In genomic region chr17:83301433-83301832, GRCm38 (mm10) we compare ENCODE assay signal across 23 mouse cellular contexts.
"Had no signal": no experiment of that assay in that cellular context is flagged by ENCODE, and none has a peak within 500 bp of the region (broad histone marks: within the 10 kb centered on the region; RNA-seq: fewer than 3 reads in every experiment).

No protein-coding gene starts in this region.

- H3K4me3 ChIP-seq: kidney, embryonic 15.5 days; limb, embryonic 10.5 days; limb, embryonic 13.5 days; liver, embryonic 12.5 days; liver, embryonic 15.5 days; lung, embryonic 15.5 days; megakaryocyte, embryonic 14.5 days; midbrain, embryonic 10.5 days; midbrain, embryonic 13.5 days; myocyte; neural tube, embryonic 13.5 days had no signal

- H3K27me3 ChIP-seq: kidney, embryonic 15.5 days; limb, embryonic 13.5 days; liver, embryonic 15.5 days; lung, embryonic 15.5 days; midbrain, embryonic 13.5 days; neural tube, embryonic 13.5 days had no signal

- H3K9me3 ChIP-seq: kidney, embryonic 15.5 days; limb, embryonic 10.5 days; limb, embryonic 13.5 days; liver, embryonic 12.5 days; liver, embryonic 15.5 days; lung, embryonic 15.5 days; megakaryocyte, embryonic 14.5 days; midbrain, embryonic 10.5 days; midbrain, embryonic 13.5 days; neural tube, embryonic 13.5 days had no signal

- DNase-seq: kidney, adult 8-10 months; kidney, postnatal 10 days; kidney, postnatal 36 days; liver; lung, adult 18-20 months; lung, postnatal 14 days; lung, postnatal 4 days; retina, postnatal 1 day; right cerebral cortex, postnatal 25 days; thymus, adult 18-20 months; thymus, postnatal 36 days had no signal

- H3K27ac ChIP-seq: kidney, embryonic 15.5 days; limb, embryonic 10.5 days; limb, embryonic 13.5 days; liver, embryonic 12.5 days; liver, embryonic 15.5 days; lung, embryonic 15.5 days; midbrain, embryonic 10.5 days; midbrain, embryonic 13.5 days; neural tube, embryonic 13.5 days had no signal

- H3K9ac ChIP-seq: kidney, embryonic 15.5 days; limb, embryonic 13.5 days; liver, embryonic 12.5 days; liver, embryonic 15.5 days; lung, embryonic 15.5 days; midbrain, embryonic 13.5 days; neural tube, embryonic 13.5 days had no signal

- H3K4me2 ChIP-seq: kidney, embryonic 15.5 days; limb, embryonic 13.5 days; liver, embryonic 12.5 days; liver, embryonic 15.5 days; lung, embryonic 15.5 days; midbrain, embryonic 13.5 days; neural tube, embryonic 13.5 days had no signal

- ATAC-seq: liver, embryonic 12.5 days; midbrain, embryonic 13.5 days; midbrain, embryonic 16.5 days had no signal

- H3K36me3 ChIP-seq: kidney, embryonic 15.5 days; limb, embryonic 10.5 days; limb, embryonic 13.5 days; liver, embryonic 12.5 days; liver, embryonic 15.5 days; lung, embryonic 15.5 days; midbrain, embryonic 10.5 days; midbrain, embryonic 13.5 days; neural tube, embryonic 13.5 days had no signal

- H3K4me1 ChIP-seq: kidney, embryonic 15.5 days; limb, embryonic 10.5 days; limb, embryonic 13.5 days; liver, embryonic 12.5 days; liver, embryonic 15.5 days; lung, embryonic 15.5 days; midbrain, embryonic 10.5 days; midbrain, embryonic 13.5 days; neural tube, embryonic 13.5 days had no signal
